Mouse (Mus musculus) heart, embryonic 11.5 days (tissue): ENCODE data around the gene Wdr64. TPM values are rescaled to one million over a fixed set of nuclear protein-coding genes. Genes with fewer than 3 reads are reported as not detected.

Experiments
- ATAC-seq: fragments of 200-750 bp; cut with Nextera tagmentation; replicated peaks from 2 replicates; pipeline ENCODE4 v1.8.0; 2017; ENCODE audit warnings: moderate library complexity; ENCODE audit not compliant: insufficient number of reproducible peaks, low FRiP score, low TSS enrichment
- H3K27ac ChIP-seq: fragments of 300-500 bp; sonication (generic); 2 replicates; pipeline ENCODE4 v1.5.1; 2014; ENCODE audit warnings: mild to moderate bottlenecking, low read depth, low read length
- H3K27me3 ChIP-seq: fragments of 300-500 bp; sonication (generic); 2 replicates; pipeline ENCODE4 v1.6.1; 2014; ENCODE audit warnings: mild to moderate bottlenecking, low read length, mixed read lengths; ENCODE audit not compliant: control insufficient read depth, insufficient read depth
- H3K36me3 ChIP-seq: fragments of 300-500 bp; sonication (generic); 2 replicates; pipeline ENCODE4 v1.6.1; 2014; ENCODE audit warnings: mild to moderate bottlenecking, low read length, moderate library complexity, mixed read lengths; ENCODE audit not compliant: control insufficient read depth, insufficient read depth
- H3K4me1 ChIP-seq: fragments of 300-500 bp; sonication (generic); 2 replicates; pipeline ENCODE4 v1.6.1; 2014; ENCODE audit warnings: low read length; ENCODE audit not compliant: control insufficient read depth, insufficient read depth
- H3K4me2 ChIP-seq: fragments of 300-500 bp; sonication (generic); 2 replicates; pipeline ENCODE4 v1.6.1; 2014; ENCODE audit warnings: mild to moderate bottlenecking, moderate library complexity
- H3K4me3 ChIP-seq: fragments of 300-500 bp; sonication (generic); 2 replicates; pipeline ENCODE4 v1.5.1; 2014; ENCODE audit warnings: low read depth, low read length
- H3K9ac ChIP-seq: fragments of 300-500 bp; sonication (generic); 2 replicates; pipeline ENCODE4 v1.6.1; 2014; ENCODE audit warnings: mild to moderate bottlenecking, low read depth, low read length, moderate library complexity
- H3K9me3 ChIP-seq: fragments of 300-500 bp; sonication (generic); replicated peaks from 2 replicates; pipeline ENCODE4 v1.6.1; 2016; ENCODE audit warnings: low read length; ENCODE audit not compliant: control insufficient read depth
- WGBS: fragments of 180-500 bp; shearing (Covaris S2); extraction: QIAGEN DNeasy Blood & Tissue Kit; methylation state at CpG from one replicate; pipeline ENCODE4 v1.1.7; 2014; ENCODE audit not compliant: insufficient replicate concordance; 5-methylcytosine and 5-hydroxymethylcytosine counted together
- polyA plus RNA-seq: library from polyadenylated mRNA; unstranded; fragments of >200 nt; fragmentation: Nextera tagmentation; extraction: Ambion mirVana; gene quantifications from 2 replicates; pipeline ENCODE4 v1.2.1, GENCODE M21; 2014

Gene Wdr64
- polyA plus RNA-seq, 1 experiment from 2014 or later = not detected

DNA sequence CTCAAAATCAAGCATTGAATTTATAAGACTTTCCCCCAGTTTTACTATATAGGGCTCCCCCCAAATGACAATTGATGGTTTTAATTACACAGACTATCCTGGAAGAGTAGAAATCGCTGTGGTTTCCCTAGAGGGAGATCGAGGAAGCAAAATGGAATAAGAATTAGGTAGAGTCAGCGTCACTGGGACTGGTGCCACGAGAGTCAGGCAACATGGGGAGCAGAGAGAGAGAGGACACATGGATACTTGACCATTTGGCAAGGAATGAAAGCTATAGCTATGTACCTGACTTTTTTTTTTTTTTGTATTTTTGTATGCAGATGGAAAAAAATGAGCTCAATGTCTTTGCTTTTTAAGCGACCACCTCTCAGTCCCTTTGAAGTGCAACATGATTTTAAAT is 110.0 kb downstream of the Wdr64 start:
- H3K9me3 ChIP-seq = no peaks in the 10 kb centered on the region
- H3K4me1 ChIP-seq = no peaks in the 10 kb centered on the region; the same call in 1 of the 2 replicates
- H3K27me3 ChIP-seq = no peaks in the 10 kb centered on the region
- no peak overlapping the region for H3K27ac ChIP-seq
- 59% methylated on average over 5 of the region's 5 CpGs for WGBS
- H3K36me3 ChIP-seq = no peaks in the 10 kb centered on the region
- ATAC-seq = no peak
- no peak overlapping the region for H3K9ac ChIP-seq
- no peak overlapping the region for H3K4me3 ChIP-seq
- no peak overlapping the region for H3K4me2 ChIP-seq

DNA sequence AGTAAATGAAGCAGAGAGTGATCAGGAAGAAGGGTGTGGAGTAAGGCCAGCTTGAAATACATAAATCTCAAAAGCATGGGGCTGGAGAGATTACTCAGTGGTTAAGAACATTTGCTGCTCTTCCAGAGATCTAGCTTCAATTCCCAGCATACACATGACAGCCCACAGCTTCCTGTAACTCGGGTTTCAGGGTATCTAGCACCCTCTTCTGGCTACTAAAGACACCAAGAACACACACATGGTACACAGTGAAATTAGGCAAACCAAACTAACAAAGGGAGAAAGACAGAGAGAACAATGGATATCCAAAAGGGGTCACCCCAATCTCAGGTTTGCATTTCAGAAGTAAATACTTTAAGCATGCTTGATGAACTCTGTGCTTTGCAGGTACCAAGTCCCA is 113.2 kb downstream of the Wdr64 start:
- H3K27ac ChIP-seq = no peak overlapping the region
- no peak for ATAC-seq

DNA sequence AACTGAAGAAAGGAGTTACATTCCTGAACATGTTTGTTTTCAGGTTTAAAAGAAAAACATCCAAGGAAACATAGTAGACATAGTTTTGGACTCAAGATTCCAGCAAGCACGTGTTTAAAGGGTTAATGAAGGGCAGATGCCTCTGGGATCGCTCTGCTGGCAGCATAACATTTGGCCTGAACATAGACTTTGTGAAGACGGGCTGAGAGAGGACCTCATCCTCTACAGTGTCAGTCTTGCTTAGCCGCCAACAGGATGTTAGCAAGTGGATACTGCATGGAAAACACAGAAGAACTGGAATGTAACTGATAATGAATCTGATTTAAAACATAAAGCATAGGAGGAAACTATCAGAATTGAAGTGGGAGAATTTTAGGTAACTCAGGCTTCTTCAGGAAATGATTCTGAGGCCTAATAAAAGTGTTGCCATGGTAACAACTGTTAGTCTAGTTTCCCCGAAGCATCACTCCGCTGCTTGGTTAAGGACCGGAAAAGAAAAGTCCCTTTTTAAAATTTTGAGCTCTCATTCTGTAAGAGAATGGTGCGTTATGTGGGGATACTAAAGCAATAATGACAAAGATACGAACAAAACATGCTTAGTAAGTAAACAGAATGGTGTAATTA is 125.5 kb downstream of the Wdr64 start:
- H3K9ac ChIP-seq = no peak overlapping the region
- H3K36me3 ChIP-seq = no peaks in the 10 kb centered on the region
- no peak for ATAC-seq
- H3K27ac ChIP-seq = no peak overlapping the region
- no peak overlapping the region for H3K4me2 ChIP-seq
- no peaks in the 10 kb centered on the region for H3K4me1 ChIP-seq
- no peak overlapping the region for H3K4me3 ChIP-seq
- no peaks in the 10 kb centered on the region for H3K27me3 ChIP-seq
- no peaks in the 10 kb centered on the region for H3K9me3 ChIP-seq
- WGBS = 73% methylated on average over 9 of the region's 9 CpGs

More for the DNA sequence above, 113.2 kb downstream of the Wdr64 start:
- H3K27me3 ChIP-seq = no peaks in the 10 kb centered on the region
- H3K36me3 ChIP-seq = no peaks in the 10 kb centered on the region
- no peaks in the 10 kb centered on the region for H3K9me3 ChIP-seq
- no peak overlapping the region for H3K4me2 ChIP-seq
- 12% methylated on average over 1 of the region's 1 CpGs for WGBS
- H3K4me1 ChIP-seq = no peaks in the 10 kb centered on the region
- H3K9ac ChIP-seq = no peak overlapping the region
- no peak overlapping the region for H3K4me3 ChIP-seq

DNA sequence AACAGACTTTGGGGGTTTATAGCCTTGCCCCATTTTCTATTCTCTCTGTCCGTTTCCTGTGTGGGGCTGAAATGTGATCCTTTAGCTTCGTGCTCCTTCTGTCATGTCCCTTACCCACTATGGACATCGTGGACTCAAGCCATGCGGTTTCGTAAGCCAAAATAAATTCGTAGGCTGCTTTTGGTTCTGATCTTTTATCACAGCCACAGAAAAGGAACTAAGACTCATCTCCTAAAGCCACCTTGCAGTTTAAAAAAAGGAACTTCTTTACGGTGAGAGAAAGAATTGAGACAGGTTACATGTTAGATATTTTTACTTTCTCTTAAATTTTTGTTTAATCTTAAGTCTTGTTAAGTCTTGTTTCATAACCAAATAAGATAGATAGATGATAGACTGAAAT is 130.1 kb downstream of the Wdr64 start:
- H3K36me3 ChIP-seq = no peaks in the 10 kb centered on the region
- no peaks in the 10 kb centered on the region for H3K27me3 ChIP-seq
- no peaks in the 10 kb centered on the region for H3K4me1 ChIP-seq
- H3K9ac ChIP-seq = no peak overlapping the region
- H3K4me3 ChIP-seq = no peak overlapping the region
- ATAC-seq = no peak
- H3K27ac ChIP-seq = no peak overlapping the region
- H3K4me2 ChIP-seq = no peak overlapping the region
- 88% methylated on average over 7 of the region's 7 CpGs for WGBS
- H3K9me3 ChIP-seq = no peaks in the 10 kb centered on the region

DNA sequence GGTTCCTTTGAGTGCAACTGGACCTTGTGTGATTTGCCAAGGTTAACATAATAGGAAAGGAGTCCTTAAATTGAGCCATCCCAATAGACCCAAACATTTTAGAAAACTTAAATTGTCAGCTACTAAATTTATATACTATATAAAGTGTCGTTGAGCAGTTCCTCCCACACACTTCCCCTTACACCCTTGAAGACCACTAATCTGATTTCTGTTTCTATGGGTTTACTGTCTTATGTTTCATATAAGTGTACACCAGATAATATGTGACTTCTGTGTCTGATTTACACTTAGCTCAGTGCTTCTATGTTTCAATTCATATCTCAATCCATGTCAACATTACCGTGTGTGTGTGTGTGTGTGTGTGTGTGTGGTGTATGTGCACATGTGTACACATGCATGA is 130.8 kb downstream of the Wdr64 start:
- H3K9ac ChIP-seq = no peak overlapping the region
- no peak overlapping the region for H3K27ac ChIP-seq
- H3K4me2 ChIP-seq = no peak overlapping the region
- no peaks in the 10 kb centered on the region for H3K27me3 ChIP-seq
- WGBS = 78% methylated on average over 2 of the region's 2 CpGs
- no peak for ATAC-seq
- no peaks in the 10 kb centered on the region for H3K36me3 ChIP-seq
- no peaks in the 10 kb centered on the region for H3K4me1 ChIP-seq
- H3K9me3 ChIP-seq = no peaks in the 10 kb centered on the region
- H3K4me3 ChIP-seq = no peak overlapping the region

DNA sequence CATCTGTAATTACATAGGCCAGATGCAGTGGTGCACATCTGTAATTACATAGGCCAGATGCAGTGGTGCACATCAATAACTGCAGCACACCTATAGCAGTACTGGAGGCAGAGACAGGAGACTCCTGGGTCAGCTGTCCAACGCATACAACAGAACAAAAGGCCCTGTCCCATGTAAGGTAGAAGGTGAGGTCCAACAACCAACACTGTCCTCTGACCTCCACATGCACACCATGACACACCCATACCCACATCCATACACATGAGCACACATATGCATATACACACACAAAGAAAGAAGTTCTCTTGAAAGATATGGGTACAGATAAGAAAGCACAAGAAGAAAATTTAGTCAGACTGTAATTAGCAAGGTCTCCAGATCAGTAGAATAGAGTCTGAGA is 157.1 kb downstream of the Wdr64 start:
- no peak overlapping the region for H3K9ac ChIP-seq
- no peaks in the 10 kb centered on the region for H3K4me1 ChIP-seq
- no peak overlapping the region for H3K4me3 ChIP-seq
- no peak for ATAC-seq
- 86% methylated on average over 1 of the region's 1 CpGs for WGBS
- H3K36me3 ChIP-seq = no peaks in the 10 kb centered on the region
- H3K9me3 ChIP-seq = no peaks in the 10 kb centered on the region
- no peaks in the 10 kb centered on the region for H3K27me3 ChIP-seq
- no peak overlapping the region for H3K4me2 ChIP-seq
- H3K27ac ChIP-seq = no peak overlapping the region

Other genes starting within 250 kb of the Wdr64 start
- gene Rgs7, start 206.1 kb upstream of the Wdr64 start, polyA plus RNA-seq = 0.57 and 0.65 TPM in 2 replicates
- gene Kmo, start 78.2 kb upstream of the Wdr64 start, polyA plus RNA-seq = 0.09 TPM in 1 of 2 replicates, not detected in the other
- gene Fh1, start 73.0 kb upstream of the Wdr64 start, polyA plus RNA-seq = 206 and 229 TPM in 2 replicates
- gene Opn3, start 5.8 kb upstream of the Wdr64 start, polyA plus RNA-seq = 12.5 and 15.0 TPM in 2 replicates
- gene Chml, start 5.7 kb upstream of the Wdr64 start, polyA plus RNA-seq = 6.8 and 7.4 TPM in 2 replicates
- 53.0 and 60.3 TPM in 2 replicates for gene Exo1, start 182.0 kb downstream of the Wdr64 start, polyA plus RNA-seq
- not detected in 2 replicates for gene Gm38100, start 221.7 kb downstream of the Wdr64 start, polyA plus RNA-seq